Mouse (Mus musculus) lung, embryonic 14.5 days (tissue): Measurements from ENCODE around the gene Acta1. TPM values are rescaled to one million over a fixed set of nuclear protein-coding genes. Genes with fewer than 3 reads are reported as not detected.
A peak's percentile ranks its signal among the peaks of the same experiment; 100 is the strongest.

ENCODE experiments used
- ATAC-seq: fragments of 200-750 bp; cut with Nextera tagmentation; 2 replicates; pipeline ENCODE4 v1.8.0; 2017; ENCODE audit warnings: mild to moderate bottlenecking, moderate TSS enrichment, moderate library complexity; ENCODE audit not compliant: insufficient read depth
- DNase-seq: peaks from one replicate; pipeline ENCODE4 v3.0.0-alpha.2; 2015
- H3K27ac ChIP-seq: fragments of 300-500 bp; sonication (generic); 2 replicates; pipeline ENCODE4 v1.5.1; 2014; ENCODE audit warnings: low read depth, mild to moderate bottlenecking, moderate library complexity
- H3K27me3 ChIP-seq: fragments of 300-500 bp; sonication (generic); 2 replicates; pipeline ENCODE4 v1.6.1; 2014; ENCODE audit warnings: low read length, control low read depth; ENCODE audit not compliant: insufficient read depth
- H3K36me3 ChIP-seq: fragments of 300-500 bp; sonication (generic); 2 replicates; pipeline ENCODE4 v1.6.1; 2014; ENCODE audit warnings: control low read depth; ENCODE audit not compliant: insufficient read depth
- H3K4me1 ChIP-seq: fragments of 300-500 bp; sonication (generic); 2 replicates; pipeline ENCODE4 v1.6.1; 2014; ENCODE audit warnings: antibody characterized with exemption, control low read depth; ENCODE audit not compliant: insufficient read depth
- H3K4me2 ChIP-seq: fragments of 300-500 bp; sonication (generic); 2 replicates; pipeline ENCODE4 v1.6.1; 2014; ENCODE audit warnings: mild to moderate bottlenecking
- H3K4me3 ChIP-seq: fragments of 300-500 bp; sonication (generic); 2 replicates; pipeline ENCODE4 v1.5.1; 2014; ENCODE audit warnings: low read depth, low read length
- H3K9ac ChIP-seq: fragments of 300-500 bp; sonication (generic); 2 replicates; pipeline ENCODE4 v1.6.1; 2014
- H3K9me3 ChIP-seq: fragments of 300-500 bp; sonication (generic); 2 replicates; pipeline ENCODE4 v1.6.1; 2016; ENCODE audit warnings: low read depth, low read length, control low read depth
- CTCF ChIP-seq: IDR thresholded peaks from 2 replicates; pipeline ENCODE4 v1.5.1; 2016; ENCODE audit warnings: antibody characterized with exemption, low read depth
- WGBS: fragments of 180-500 bp; shearing (Covaris S2); extraction: QIAGEN DNeasy Blood & Tissue Kit; methylation state at CpG from one replicate; pipeline ENCODE4 v1.1.7; 2014; 5-methylcytosine and 5-hydroxymethylcytosine counted together
- polyA plus RNA-seq: library from polyadenylated mRNA; unstranded; fragments of >200 nt; fragmentation: Nextera tagmentation; extraction: Ambion mirVana; gene quantifications from 2 replicates; pipeline ENCODE4 v1.2.1, GENCODE M21; 2014

Acta1 gene
- polyA plus RNA-seq, 1 experiment from 2014 or later = 0.99 TPM

GRCm38 (mm10) chr8:123858574-123858940 lies 36.0 kb downstream of the Acta1 start:
- TF ChIP-seq CTCF = 0 out of 2 replicates have a peak, but pooled peaks have one; percentile 13
- Histone ChIP-seq H3K27me3 (peaks cover 9% of the 10 kb centered on the region; the same call in 1 of the 2 replicates), H3K4me3 (peak overlapping the region; percentile 75), H3K9ac (peak overlapping the region; percentile 71), H3K36me3 (no peaks in the 10 kb centered on the region), H3K27ac (peak overlapping the region; percentile 62; the same call in 1 of the 2 replicates), H3K4me1 (no peaks in the 10 kb centered on the region), H3K9me3 (no peaks in the 10 kb centered on the region), H3K4me2 (peak overlapping the region; percentile 96)
- WGBS = 1% methylated on average over 17 of the region's 17 CpGs
- ATAC-seq (peak; percentile 1; the same call in 1 of the 2 replicates), DNase-seq (peak; percentile 65)

GRCm38 (mm10) chr8:123857361-123857760 lies 37.2 kb downstream of the Acta1 start:
- H3K27me3 ChIP-seq = peaks cover 6% of the 10 kb centered on the region; the same call in 1 of the 2 replicates
- no peak overlapping the region for H3K9ac ChIP-seq
- H3K4me3 ChIP-seq = no peak overlapping the region
- no peak for DNase-seq
- no peak overlapping the region for H3K4me2 ChIP-seq
- no peaks in the 10 kb centered on the region for H3K4me1 ChIP-seq
- no peak overlapping the region for H3K27ac ChIP-seq
- no peak for TF ChIP-seq CTCF
- no peaks in the 10 kb centered on the region for H3K36me3 ChIP-seq
- ATAC-seq = no peak
- 54% methylated on average over 3 of the region's 3 CpGs for WGBS
- no peaks in the 10 kb centered on the region for H3K9me3 ChIP-seq

- H3K36me3 ChIP-seq = no peaks in the 10 kb centered on the region
- ATAC-seq (no peak), DNase-seq (no peak)
- H3K4me3 ChIP-seq = no peak overlapping the region
- WGBS = 86% methylated on average over 9 of the region's 9 CpGs
- H3K4me2 ChIP-seq = no peak overlapping the region
- H3K27me3 ChIP-seq = peaks cover 3% of the 10 kb centered on the region; the same call in 1 of the 2 replicates
- TF ChIP-seq CTCF = no peak
- no peaks in the 10 kb centered on the region for H3K4me1 ChIP-seq
- H3K9me3 ChIP-seq = no peaks in the 10 kb centered on the region
- H3K9ac ChIP-seq = no peak overlapping the region
- no peak overlapping the region for H3K27ac ChIP-seq
These were observed 39.6 kb downstream of the Acta1 start for GRCm38 (mm10) chr8:123854733-123855475.

GRCm38 (mm10) chr8:123854252-123854651 lies 40.3 kb downstream of the Acta1 start:
- ATAC-seq (no peak), DNase-seq (no peak)
- Histone ChIP-seq H3K4me1 (no peaks in the 10 kb centered on the region), H3K36me3 (no peaks in the 10 kb centered on the region), H3K4me2 (no peak overlapping the region), H3K4me3 (no peak overlapping the region), H3K27me3 (no peaks in the 10 kb centered on the region; the same call in 1 of the 2 replicates), H3K9me3 (no peaks in the 10 kb centered on the region), H3K27ac (no peak overlapping the region), H3K9ac (no peak overlapping the region)
- TF ChIP-seq CTCF = no peak
- WGBS = 79% methylated on average over 1 of the region's 1 CpGs

GRCm38 (mm10) chr8:123851590-123851989 lies 43.0 kb downstream of the Acta1 start:
- TF ChIP-seq CTCF = no peak
- H3K9ac ChIP-seq = no peak overlapping the region
- WGBS = 70% methylated on average over 5 of the region's 5 CpGs
- no peak overlapping the region for H3K27ac ChIP-seq
- DNase-seq = no peak
- H3K4me3 ChIP-seq = no peak overlapping the region
- H3K9me3 ChIP-seq = no peaks in the 10 kb centered on the region
- H3K4me1 ChIP-seq = no peaks in the 10 kb centered on the region
- H3K36me3 ChIP-seq = no peaks in the 10 kb centered on the region
- H3K4me2 ChIP-seq = no peak overlapping the region
- ATAC-seq = no peak
- H3K27me3 ChIP-seq = no peaks in the 10 kb centered on the region

- 73% methylated on average over 4 of the region's 4 CpGs for WGBS
- ATAC-seq (no peak), DNase-seq (no peak)
- Histone ChIP-seq H3K9ac (no peak overlapping the region), H3K27me3 (no peaks in the 10 kb centered on the region), H3K36me3 (no peaks in the 10 kb centered on the region), H3K27ac (no peak overlapping the region), H3K4me3 (no peak overlapping the region), H3K9me3 (no peaks in the 10 kb centered on the region), H3K4me2 (no peak overlapping the region), H3K4me1 (no peaks in the 10 kb centered on the region)
- no peak for TF ChIP-seq CTCF
These were observed 45.2 kb downstream of the Acta1 start for GRCm38 (mm10) chr8:123849352-123849751.

GRCm38 (mm10) chr8:123847546-123847945 lies 47.0 kb downstream of the Acta1 start:
- H3K27ac ChIP-seq = no peak overlapping the region
- no peak overlapping the region for H3K4me3 ChIP-seq
- no peaks in the 10 kb centered on the region for H3K27me3 ChIP-seq
- no peaks in the 10 kb centered on the region for H3K4me1 ChIP-seq
- no peaks in the 10 kb centered on the region for H3K36me3 ChIP-seq
- H3K4me2 ChIP-seq = no peak overlapping the region
- DNase-seq (no peak), ATAC-seq (no peak)
- 54% methylated on average over 3 of the region's 3 CpGs for WGBS
- H3K9ac ChIP-seq = no peak overlapping the region
- TF ChIP-seq CTCF = no peak
- no peaks in the 10 kb centered on the region for H3K9me3 ChIP-seq
